Mouse (Mus musculus): ENCODE measurements around the gene Mars. TPM values are rescaled to one million over a fixed set of nuclear protein-coding genes. Genes with fewer than 3 reads are reported as not detected.

The Mars gene
- total and polyA plus RNA-seq, 3 experiments: 147 to 195 TPM; not detected in 1

- DNase-seq (ENCODE audit: low read depth, low spot score): no peak
- Histone ChIP-seq H3K36me3 (ENCODE audit: control insufficient read depth in 1 of 2, insufficient read depth in 2 of 2, low read length in 2 of 2) (peaks cover 2 to 10% of the 10 kb centered on the region in 2 experiments; a peak in 2 of 4 replicates), H3K9ac (ENCODE audit: control insufficient read depth, low read depth, low read length, poor library complexity, severe bottlenecking) (no peak overlapping the region), H3K4me3 (ENCODE audit: control insufficient read depth in 1 of 2, insufficient read depth in 1 of 2, low read depth in 2 of 2, low read length in 2 of 2) (no peak overlapping the region), H3K79me2 (ENCODE audit: control insufficient read depth, insufficient read depth, low read length, poor library complexity) (peaks cover 16% of the 10 kb centered on the region), H3K9me3 (replicated peaks; ENCODE audit: insufficient read depth, low read length) (no peaks in the 10 kb centered on the region), H3K27me3 (ENCODE audit: control insufficient read depth in 1 of 2, insufficient read depth in 2 of 2, low read length in 2 of 2) (no peaks in the 10 kb centered on the region), H3K4me1 (ENCODE audit: control insufficient read depth in 1 of 2, insufficient read depth in 2 of 2, low read length in 2 of 2) (peaks cover 0 to 24% of the 10 kb centered on the region in 2 experiments), H3K27ac (ENCODE audit: control insufficient read depth, low read depth, low read length) (no peak overlapping the region)
- no peak for TF ChIP-seq MEF2A (IDR thresholded peaks at IDR 0.05; ENCODE audit: extremely low read depth, insufficient replicate concordance, low read depth, low read length, poor library complexity, severe bottlenecking)
- TF ChIP-seq POLR2AphosphoS2 (IDR thresholded peaks at IDR 0.05; ENCODE audit: low read length): no peak
- TF ChIP-seq EP300 (IDR thresholded peaks at IDR 0.05; ENCODE audit: low read depth in 1 of 2, low read length in 2 of 2): no peak
- TF ChIP-seq HCFC1 (IDR thresholded peaks at IDR 0.05; ENCODE audit: low read depth, low read length): no peak
- TF ChIP-seq MAX (IDR thresholded peaks at IDR 0.05; ENCODE audit: low read length): no peak
- no peak for TF ChIP-seq GATA1 (IDR thresholded peaks at IDR 0.05; ENCODE audit: low read depth, low read length)
- TF ChIP-seq CHD2 (IDR thresholded peaks at IDR 0.05; ENCODE audit: low read length): no peak
Observed at GRCm38 (mm10) chr10:127264336-127264735, 47.2 kb downstream of the Mars start.

GRCm38 (mm10) chr10:127263631-127264030 is 48.0 kb downstream of the Mars start:
- H3K9me3 ChIP-seq (replicated peaks; ENCODE audit: insufficient read depth, low read length): no peaks in the 10 kb centered on the region
- no peak for DNase-seq (ENCODE audit: low read depth, low spot score)
- no peak for TF ChIP-seq MAX (IDR thresholded peaks at IDR 0.05; ENCODE audit: low read length)

GRCm38 (mm10) chr10:127262548-127263398 is 48.8 kb downstream of the Mars start, which contains the start of gene Kif5a:
Gene Kif5a (minus strand): TSS chr10:127263348.
- Histone ChIP-seq H3K9ac (ENCODE audit: control insufficient read depth, low read depth, low read length, poor library complexity, severe bottlenecking) (peak within 1 kb of the TSS; percentile 56), H3K79me2 (ENCODE audit: control insufficient read depth, insufficient read depth, low read length, poor library complexity) (peaks cover 12% of the 10 kb centered on the region), H3K9me3 (replicated peaks; ENCODE audit: insufficient read depth, low read length) (no peaks in the 10 kb centered on the region), H3K36me3 (ENCODE audit: control insufficient read depth in 1 of 2, insufficient read depth in 2 of 2, low read length in 2 of 2) (peaks cover 2 to 4% of the 10 kb centered on the region in 2 experiments; a peak in 2 of 4 replicates), H3K27ac (ENCODE audit: control insufficient read depth, low read depth, low read length) (no peak within 1 kb of the TSS), H3K4me1 (ENCODE audit: control insufficient read depth in 1 of 2, insufficient read depth in 2 of 2, low read length in 2 of 2) (peaks cover 0 to 28% of the 10 kb centered on the region in 2 experiments), H3K4me3 (ENCODE audit: control insufficient read depth in 1 of 2, insufficient read depth in 1 of 2, low read depth in 2 of 2, low read length in 2 of 2) (peak within 1 kb of the TSS; percentile 62 to 77), H3K27me3 (ENCODE audit: control insufficient read depth in 1 of 2, insufficient read depth in 2 of 2, low read length in 2 of 2) (no peaks in the 10 kb centered on the region)
- TF ChIP-seq JUND (IDR thresholded peaks at IDR 0.05; ENCODE audit: low read depth, low read length): no peak
- TF ChIP-seq MXI1 (IDR thresholded peaks at IDR 0.05; ENCODE audit: low read depth, low read length): no peak
- no peak for TF ChIP-seq ZMIZ1 (IDR thresholded peaks at IDR 0.05; ENCODE audit: low read depth, low read length)
- TF ChIP-seq MAX (IDR thresholded peaks at IDR 0.05; ENCODE audit: low read length): no peak
- no peak for TF ChIP-seq ZC3H11A (IDR thresholded peaks at IDR 0.05; ENCODE audit: low read depth, low read length)
- TF ChIP-seq NELFE (IDR thresholded peaks at IDR 0.05; ENCODE audit: low read depth, low read length): peak; percentile 41; the same call in 1 of the 2 replicates
- no peak for TF ChIP-seq POLR2AphosphoS5 (IDR thresholded peaks at IDR 0.05; ENCODE audit: borderline replicate concordance, low read depth, low read length)
- no peak for TF ChIP-seq TCF12 (IDR thresholded peaks at IDR 0.05; ENCODE audit: low read depth, low read length)
- no peak for TF ChIP-seq ZKSCAN1 (IDR thresholded peaks at IDR 0.05; ENCODE audit: low read depth, low read length)
- TF ChIP-seq KAT2A (conservative IDR thresholded peaks at IDR 0.05; ENCODE audit: low read depth, low read length): no peak
- TF ChIP-seq CTCF (IDR thresholded peaks at IDR 0.05 in 2 of 3, conservative IDR thresholded peaks at IDR 0.05 in 1 of 3; ENCODE audit: control insufficient read depth in 1 of 3, insufficient read depth in 1 of 3, low read depth in 2 of 3, low read length in 3 of 3, poor library complexity in 1 of 3, severe bottlenecking in 1 of 3): 0 out of 6 replicates have a peak, but pooled peaks of 1 of the 3 experiments have one; percentile 2
- TF ChIP-seq POLR2A (IDR thresholded peaks at IDR 0.05; ENCODE audit: control insufficient read depth in 1 of 2, insufficient read depth in 1 of 2, low read depth in 1 of 2, low read length in 2 of 2, poor library complexity in 1 of 2): 0 out of 4 replicates have a peak, but pooled peaks of 1 of the 2 experiments have one; percentile 41
- no peak for TF ChIP-seq MYB (IDR thresholded peaks at IDR 0.05; ENCODE audit: low read depth, low read length)
- DNase-seq (ENCODE audit: low read depth, low spot score): peak; percentile 51

More at GRCm38 (mm10) chr10:127263631-127264030, 48.0 kb downstream of the Mars start:
- Histone ChIP-seq H3K9ac (ENCODE audit: control insufficient read depth, low read depth, low read length, poor library complexity, severe bottlenecking) (no peak overlapping the region), H3K79me2 (ENCODE audit: control insufficient read depth, insufficient read depth, low read length, poor library complexity) (peaks cover 16% of the 10 kb centered on the region), H3K4me1 (ENCODE audit: control insufficient read depth in 1 of 2, insufficient read depth in 2 of 2, low read length in 2 of 2) (peaks cover 0 to 24% of the 10 kb centered on the region in 2 experiments), H3K36me3 (ENCODE audit: control insufficient read depth in 1 of 2, insufficient read depth in 2 of 2, low read length in 2 of 2) (peaks cover 2 to 9% of the 10 kb centered on the region in 2 experiments; a peak in 2 of 4 replicates), H3K4me3 (ENCODE audit: control insufficient read depth in 1 of 2, insufficient read depth in 1 of 2, low read depth in 2 of 2, low read length in 2 of 2) (no peak overlapping the region), H3K27ac (ENCODE audit: control insufficient read depth, low read depth, low read length) (no peak overlapping the region), H3K27me3 (ENCODE audit: control insufficient read depth in 1 of 2, insufficient read depth in 2 of 2, low read length in 2 of 2) (no peaks in the 10 kb centered on the region)
